Mouse (Mus musculus): ENCODE data around the gene Pelo. TPM values are rescaled to one million over a fixed set of nuclear protein-coding genes. Genes with fewer than 3 reads are reported as not detected.

The Pelo gene
- polyA plus RNA-seq (2021), result 34.9 TPM

DNA sequence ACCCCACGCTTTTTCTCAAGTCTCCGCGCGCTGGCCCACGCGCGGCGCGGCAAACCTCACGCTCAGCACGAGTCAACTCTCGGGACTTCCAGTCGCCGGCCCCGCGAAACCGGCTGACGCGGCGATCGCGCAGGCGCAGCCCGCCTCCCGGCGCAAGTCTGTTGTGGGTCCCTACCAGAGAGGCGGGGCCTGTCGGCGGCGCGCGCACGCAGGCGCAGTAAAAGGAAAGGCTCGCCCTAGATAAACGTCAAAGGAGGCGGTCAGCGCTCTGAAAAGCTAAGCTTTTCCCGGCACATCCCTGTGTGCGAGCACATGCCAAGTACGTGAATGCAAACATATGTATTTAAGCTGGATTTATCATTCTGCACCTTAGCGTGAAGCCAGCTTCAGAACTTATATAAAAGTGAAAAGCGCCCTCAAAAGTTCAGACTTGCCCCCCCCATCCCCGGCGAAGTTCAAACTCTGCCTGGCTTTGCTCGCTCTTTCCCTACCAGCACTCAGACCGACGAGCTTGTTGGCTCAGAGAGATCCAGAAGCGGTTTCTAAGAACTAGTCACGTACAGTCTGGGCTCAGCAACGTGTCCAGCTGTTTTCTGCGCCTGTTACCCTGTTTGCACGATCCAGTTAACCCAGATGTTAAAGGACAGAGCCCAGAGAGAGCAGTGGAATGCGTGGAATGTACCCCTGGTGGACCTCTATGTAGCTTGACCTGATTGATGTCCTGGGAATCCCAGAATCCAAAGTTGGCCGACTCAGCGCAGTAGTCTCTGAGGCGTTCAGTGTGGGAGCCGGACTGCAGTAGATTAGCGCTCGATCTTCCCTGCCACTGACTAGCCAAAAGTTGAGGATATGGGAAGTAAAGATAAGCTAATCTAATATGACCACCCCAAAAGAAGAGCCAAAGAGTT is at the start of gene Pelo:
Gene Pelo, minus strand, starts transcription at position 118 of the 908 bp plus-strand sequence.
- peak; percentile 88 for ATAC-seq
- POLR2A ChIA-PET, result interaction anchor here (0.7 to 3.4 kb wide), 5 partner anchors 8 to 89 kb away, joined by 3 to 19 read pairs (median 3); partner anchors contain the start of genes Gm49395 and Itga1
- H3K27me3 ChIP-seq, result no peaks in the 10 kb centered on the region
- CTCF ChIA-PET, result interaction anchor here (1.3 to 2.2 kb wide), 2 partner anchors 10 to 11 kb away, joined by 4 to 10 read pairs; no protein-coding TSS in a partner anchor
- TF ChIP-seq CTCF (IDR thresholded peaks at IDR 0.05), result no peak
- no peak for DNase-seq (ENCODE audit: low read depth, low spot score)
- in situ Hi-C loops (cut with MboI; ENCODE audit: low pct_unique_long_range_greater_than_20kb), result loop anchor here (5.0 to 10.0 kb wide), 2 partner anchors 56 to 88 kb away; no protein-coding TSS in a partner anchor

DNA sequence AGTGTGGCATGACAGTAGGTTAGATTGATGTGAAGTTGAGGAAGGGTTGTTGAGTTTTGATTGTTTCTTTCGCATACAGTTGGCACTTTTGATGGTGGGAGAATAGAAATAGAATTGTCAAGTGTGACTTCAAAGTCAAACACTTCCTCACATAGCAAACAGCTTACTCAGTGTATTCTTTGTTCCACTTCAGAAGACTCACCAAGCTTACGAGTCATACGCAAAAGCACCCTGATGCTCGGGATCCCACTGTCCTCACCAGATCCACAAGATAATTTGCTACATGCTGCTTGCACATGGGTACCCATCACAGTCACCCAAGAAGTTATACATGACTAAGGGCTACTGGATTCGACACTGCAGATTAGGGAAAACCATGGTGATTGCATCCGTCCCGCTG is 48.5 kb upstream of the Pelo start:
- peak; percentile 95 for ATAC-seq
- no peak for DNase-seq (ENCODE audit: low read depth, low spot score)
- in situ Hi-C loops (cut with MboI; ENCODE audit: low pct_unique_long_range_greater_than_20kb), result no loop called here
- TF ChIP-seq CTCF (IDR thresholded peaks at IDR 0.05), result no peak
- no peaks in the 10 kb centered on the region for H3K27me3 ChIP-seq
- CTCF ChIA-PET, result interaction anchor here (0.6 to 1.3 kb wide), 3 partner anchors 12 to 18 kb away, joined by 3 to 6 read pairs (median 3); no protein-coding TSS in a partner anchor
- POLR2A ChIA-PET, result interaction anchor here (0.5 kb wide), 1 partner anchor 50 kb away, joined by 3 read pairs; no protein-coding TSS in a partner anchor

DNA sequence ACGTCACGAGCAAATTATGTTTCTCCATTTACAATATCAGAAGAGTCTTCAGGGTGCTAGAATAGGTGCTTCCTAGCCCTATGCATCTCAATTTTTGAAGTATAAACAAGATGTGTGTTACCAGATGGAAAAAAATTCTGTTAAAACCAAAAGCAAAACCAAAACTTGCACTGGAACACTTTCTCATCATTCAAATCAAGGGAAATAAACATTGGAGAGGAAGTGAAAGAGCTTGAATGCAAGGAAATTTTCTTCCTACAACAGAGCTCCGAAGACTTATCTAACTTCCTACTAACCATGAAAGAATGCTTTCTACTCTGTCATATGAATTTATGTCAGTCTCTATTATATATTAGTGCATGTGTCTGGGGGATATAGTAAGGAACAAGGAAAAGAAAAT is 46.8 kb upstream of the Pelo start:
- TF ChIP-seq CTCF (IDR thresholded peaks at IDR 0.05), result no peak
- ChIA-PET CTCF (interaction anchor here (1.0 kb wide), 1 partner anchor 15 kb away, joined by 3 read pairs; no protein-coding TSS in a partner anchor), POLR2A (no interaction called here)
- in situ Hi-C loops (cut with MboI; ENCODE audit: low pct_unique_long_range_greater_than_20kb), result no loop called here
- DNase-seq (ENCODE audit: low read depth, low spot score), result no peak
- no peaks in the 10 kb centered on the region for H3K27me3 ChIP-seq
- ATAC-seq, result no peak

DNA sequence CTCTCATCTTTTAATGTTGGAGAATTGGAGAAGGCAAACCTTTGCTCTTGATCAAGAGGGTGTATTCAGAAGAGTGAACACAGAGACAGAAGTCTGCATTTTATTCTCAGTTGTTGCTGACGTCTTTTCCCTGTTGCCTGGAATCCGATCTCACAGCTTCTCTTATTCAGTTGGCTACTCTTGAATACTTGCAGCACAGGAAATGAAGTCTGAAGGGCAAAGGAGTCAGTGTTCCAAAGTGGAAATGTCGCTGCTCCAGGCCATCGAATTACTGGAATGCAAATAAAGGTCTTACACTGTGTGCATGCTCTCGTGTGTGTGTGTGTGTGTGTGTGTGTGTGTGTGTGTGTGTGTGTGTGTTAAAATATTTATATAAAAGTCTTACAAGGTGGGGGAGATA is 42.4 kb upstream of the Pelo start:
- DNase-seq (ENCODE audit: low read depth, low spot score) (no peak), ATAC-seq (peak; percentile 73)
- POLR2A ChIA-PET, result no interaction called here
- H3K27me3 ChIP-seq, result no peaks in the 10 kb centered on the region
- TF ChIP-seq CTCF (IDR thresholded peaks at IDR 0.05), result no peak
- CTCF ChIA-PET, result interaction anchor here (0.9 kb wide), 1 partner anchor 32 kb away, joined by 3 read pairs; no protein-coding TSS in a partner anchor
- in situ Hi-C loops (cut with MboI; ENCODE audit: low pct_unique_long_range_greater_than_20kb), result no loop called here

DNA sequence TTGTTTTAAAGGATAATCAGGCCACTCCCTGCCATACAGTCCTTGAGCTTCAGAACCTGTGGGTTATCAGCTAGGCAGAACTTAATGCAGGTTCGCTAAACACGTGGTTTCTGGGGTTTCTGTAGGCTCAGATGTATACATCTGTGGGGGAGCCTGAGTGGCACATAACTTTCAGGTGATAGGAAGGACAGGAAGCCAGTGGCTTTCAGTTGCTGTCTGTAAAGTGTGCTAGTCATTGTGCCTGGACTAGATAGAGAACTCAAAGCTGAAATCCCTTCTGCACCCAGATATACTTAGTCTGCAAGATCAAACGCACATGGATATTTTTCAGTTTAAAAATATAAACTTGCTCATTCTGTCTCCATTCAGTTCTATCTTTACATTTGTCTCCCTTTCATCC is 41.4 kb upstream of the Pelo start:
- no peaks in the 10 kb centered on the region for H3K27me3 ChIP-seq
- DNase-seq (ENCODE audit: low read depth, low spot score), result no peak
- in situ Hi-C loops (cut with MboI; ENCODE audit: low pct_unique_long_range_greater_than_20kb), result no loop called here
- TF ChIP-seq CTCF (IDR thresholded peaks at IDR 0.05), result no peak
- POLR2A ChIA-PET, result interaction anchor here (0.6 kb wide), 2 partner anchors 187 to 1667 kb away, joined by 3 to 4 read pairs; no protein-coding TSS in a partner anchor
- CTCF ChIA-PET, result no interaction called here
- ATAC-seq, result no peak

DNA sequence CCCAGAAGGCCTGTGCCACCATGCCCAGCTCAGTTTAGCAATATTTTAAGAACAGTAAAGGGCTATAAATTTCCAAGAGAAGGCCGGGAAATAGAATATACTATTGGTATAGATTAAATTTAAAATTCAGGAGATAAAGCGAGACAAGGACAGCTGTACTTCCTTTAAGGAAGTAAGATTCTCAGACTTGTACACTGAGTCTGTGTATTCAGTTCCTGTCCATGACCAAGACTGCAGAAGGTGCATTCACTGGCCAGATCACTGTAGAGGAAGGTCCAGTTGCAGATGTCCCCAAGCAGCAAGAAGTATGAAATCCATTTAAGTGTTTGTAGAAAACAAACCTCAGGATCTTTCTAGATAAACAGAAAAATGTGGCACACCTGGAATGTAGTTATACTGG is 40.0 kb upstream of the Pelo start:
- H3K27me3 ChIP-seq, result no peaks in the 10 kb centered on the region
- ChIA-PET CTCF (interaction anchor here (1.1 kb wide), 1 partner anchor 9 kb away, joined by 3 read pairs; no protein-coding TSS in a partner anchor), POLR2A (no interaction called here)
- DNase-seq (ENCODE audit: low read depth, low spot score), result no peak
- no peak for ATAC-seq
- no peak for TF ChIP-seq CTCF (IDR thresholded peaks at IDR 0.05)
- in situ Hi-C loops (cut with MboI; ENCODE audit: low pct_unique_long_range_greater_than_20kb), result no loop called here

DNA sequence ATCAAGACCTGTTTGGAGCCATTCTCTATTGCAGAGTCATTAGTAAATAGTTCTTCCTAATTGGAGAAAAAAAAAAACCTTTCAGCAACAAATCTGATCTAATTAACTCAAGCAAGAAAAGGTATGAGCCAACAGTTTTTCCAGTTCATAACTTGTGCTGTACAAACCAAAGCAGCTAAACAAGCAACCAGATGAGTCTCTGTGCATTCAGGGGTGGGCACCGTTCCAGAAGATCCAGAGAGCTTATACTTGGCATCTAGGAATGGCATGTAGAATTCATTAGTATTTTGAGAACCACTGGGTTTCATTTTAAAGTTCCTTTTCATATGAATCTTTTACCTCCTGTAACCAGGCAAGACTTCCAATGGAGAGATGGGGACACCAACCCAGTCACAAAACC is 37.8 kb upstream of the Pelo start:
- no peak for ATAC-seq
- ChIA-PET CTCF (no interaction called here), POLR2A (no interaction called here)
- TF ChIP-seq CTCF (IDR thresholded peaks at IDR 0.05), result no peak
- no peaks in the 10 kb centered on the region for H3K27me3 ChIP-seq
- no peak for DNase-seq (ENCODE audit: low read depth, low spot score)
- in situ Hi-C loops (cut with MboI; ENCODE audit: low pct_unique_long_range_greater_than_20kb), result no loop called here

DNA sequence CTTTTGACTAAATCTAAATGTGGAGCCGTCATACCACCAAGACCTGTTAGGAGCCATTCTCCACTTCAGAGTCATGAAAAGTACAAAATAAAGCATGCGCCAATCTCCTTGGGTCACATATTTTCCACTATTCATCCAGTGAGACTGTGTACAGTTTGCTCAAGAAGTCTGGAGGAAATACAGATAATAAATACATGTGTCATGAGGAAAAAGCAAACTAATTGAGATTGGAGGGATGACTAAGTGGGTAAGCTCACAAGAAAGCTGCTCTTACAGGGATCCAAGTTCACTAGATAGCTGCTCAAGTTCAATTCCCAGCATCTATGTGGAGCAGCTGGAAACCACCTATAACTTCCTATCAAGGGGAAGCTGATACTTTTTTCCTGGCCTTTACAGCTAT is 36.5 kb upstream of the Pelo start:
- no peak for DNase-seq (ENCODE audit: low read depth, low spot score)
- no peak for TF ChIP-seq CTCF (IDR thresholded peaks at IDR 0.05)
- POLR2A ChIA-PET, result no interaction called here
- in situ Hi-C loops (cut with MboI; ENCODE audit: low pct_unique_long_range_greater_than_20kb), result no loop called here
- CTCF ChIA-PET, result interaction anchor here (1.7 kb wide), 1 partner anchor 9 kb away, joined by 4 read pairs; no protein-coding TSS in a partner anchor
- no peaks in the 10 kb centered on the region for H3K27me3 ChIP-seq
- no peak for ATAC-seq

DNA sequence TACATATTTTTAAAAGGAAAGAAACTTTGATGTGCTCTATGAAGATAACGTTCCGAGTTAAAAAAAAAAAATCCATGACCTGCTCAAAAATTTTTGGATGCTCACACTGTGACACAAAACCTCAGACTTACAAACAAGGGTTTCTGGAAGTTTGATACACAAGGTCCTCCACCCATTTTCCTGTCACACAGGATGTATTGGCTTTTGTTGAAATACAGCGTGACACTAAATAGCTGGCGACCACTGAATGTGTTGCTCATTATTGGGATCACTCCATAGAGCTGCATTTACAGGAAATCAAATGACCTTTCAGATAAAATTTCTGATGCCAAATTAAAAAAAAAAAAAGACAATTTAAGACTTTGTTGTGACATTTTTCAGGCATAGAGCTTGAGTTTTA is 35.1 kb upstream of the Pelo start:
- in situ Hi-C loops (cut with MboI; ENCODE audit: low pct_unique_long_range_greater_than_20kb), result no loop called here
- no peak for DNase-seq (ENCODE audit: low read depth, low spot score)
- no peak for ATAC-seq
- TF ChIP-seq CTCF (IDR thresholded peaks at IDR 0.05), result no peak
- ChIA-PET POLR2A (no interaction called here), CTCF (interaction anchor here (1.0 to 1.5 kb wide), 4 partner anchors 9 to 42 kb away, joined by 3 to 6 read pairs (median 3); no protein-coding TSS in a partner anchor)
- no peaks in the 10 kb centered on the region for H3K27me3 ChIP-seq

DNA sequence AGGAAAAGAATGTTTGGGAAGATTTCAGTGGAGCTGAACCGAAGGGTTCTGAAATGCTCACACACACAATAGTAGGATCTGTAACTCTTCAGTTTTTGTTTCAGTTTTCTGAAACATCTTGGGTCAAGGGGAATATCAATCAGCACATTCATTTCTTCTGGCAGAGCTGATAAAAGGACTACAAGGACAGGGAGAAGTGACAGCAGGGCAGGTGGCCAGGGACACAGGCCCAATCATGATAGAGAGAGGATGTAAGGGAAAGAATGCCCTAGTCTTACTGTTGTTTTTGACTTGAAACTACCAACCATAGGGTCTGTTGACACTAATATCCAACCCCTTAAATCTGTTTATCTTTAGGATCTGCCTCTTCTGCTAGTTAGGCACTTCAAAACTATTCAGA is 34.5 kb upstream of the Pelo start:
- ATAC-seq, result no peak
- POLR2A ChIA-PET, result interaction anchor here (1.2 kb wide), 1 partner anchor 15 kb away, joined by 5 read pairs; no protein-coding TSS in a partner anchor
- CTCF ChIA-PET, result interaction anchor here (1.5 to 2.0 kb wide), 2 partner anchors 9 to 14 kb away, joined by 3 to 5 read pairs; no protein-coding TSS in a partner anchor
- no peak for TF ChIP-seq CTCF (IDR thresholded peaks at IDR 0.05)
- in situ Hi-C loops (cut with MboI; ENCODE audit: low pct_unique_long_range_greater_than_20kb), result loop anchor here (25.0 kb wide), 1 partner anchor 1588 kb away; no protein-coding TSS in a partner anchor
- no peaks in the 10 kb centered on the region for H3K27me3 ChIP-seq
- DNase-seq (ENCODE audit: low read depth, low spot score), result no peak
